Mouse (Mus musculus): ENCODE measurements around the gene Vamp2. TPM values are rescaled to one million over a fixed set of nuclear protein-coding genes. Genes with fewer than 3 reads are reported as not detected.

Vamp2 gene
- polyA plus RNA-seq, 1 experiment = 58.3 TPM

DNA sequence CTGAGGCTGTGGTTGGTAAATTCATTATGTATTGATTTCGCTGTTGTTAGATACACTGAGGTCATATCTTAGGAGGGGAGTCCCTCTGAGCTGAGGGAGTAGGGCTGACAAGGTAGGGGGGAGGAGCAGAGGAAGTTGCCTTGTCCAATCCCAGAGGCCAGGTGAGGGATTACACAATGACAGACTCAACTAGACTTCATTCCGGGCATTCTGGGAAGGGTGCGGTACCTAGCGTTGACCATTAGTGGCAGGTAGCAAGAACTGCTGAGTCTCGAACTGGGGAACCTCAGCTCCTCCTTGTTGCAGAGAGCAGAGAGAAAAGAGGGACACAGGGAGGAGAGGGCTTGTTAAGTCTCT is 45.3 kb downstream of the Vamp2 start:
- H3K27ac ChIP-seq (ENCODE audit: insufficient read depth, low read length) = no peak overlapping the region
- H3K4me3 ChIP-seq (ENCODE audit: insufficient read depth, low read length) = no peak overlapping the region
- H3K4me1 ChIP-seq (ENCODE audit: control insufficient read depth, insufficient read depth, low read length) = no peaks in the 10 kb centered on the region
- no peak for TF ChIP-seq POLR2A (IDR thresholded peaks at IDR 0.05; ENCODE audit: low read depth, low read length)
- TF ChIP-seq CTCF (IDR thresholded peaks at IDR 0.05; ENCODE audit: borderline replicate concordance, insufficient read depth, low read length) = no peak

DNA sequence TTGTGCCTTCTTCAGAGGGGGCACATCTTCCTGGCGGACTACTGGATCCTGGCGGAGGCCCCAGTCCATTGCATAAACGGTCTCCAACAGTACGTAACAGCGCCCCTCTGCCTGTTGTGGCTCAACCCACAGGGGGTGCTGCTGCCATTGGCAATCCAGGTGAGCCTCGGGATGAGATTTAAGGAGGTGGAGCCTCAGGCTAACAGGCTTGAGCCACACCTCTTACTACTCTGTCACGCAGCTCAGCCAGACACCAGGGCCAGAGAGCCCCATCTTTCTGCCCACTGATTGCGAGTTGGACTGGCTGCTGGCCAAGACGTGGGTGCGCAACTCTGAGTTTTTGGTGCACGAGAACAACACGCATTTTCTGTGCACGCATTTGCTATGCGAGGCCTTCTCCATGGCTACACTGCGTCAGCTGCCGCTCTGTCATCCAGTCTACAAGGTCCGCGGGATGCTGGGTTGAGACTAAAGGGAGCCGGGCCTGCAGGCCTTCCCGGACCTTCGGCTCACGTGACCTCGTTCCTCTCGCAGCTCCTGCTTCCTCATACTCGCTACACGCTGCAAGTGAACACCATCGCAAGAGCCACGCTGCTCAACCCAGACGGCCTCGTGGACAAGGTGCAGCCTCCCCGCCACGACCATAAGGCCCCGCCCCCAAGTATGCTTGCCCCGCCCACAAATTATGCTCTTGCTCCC is 45.8 kb downstream of the Vamp2 start:
- Histone ChIP-seq H3K27ac (ENCODE audit: insufficient read depth, low read length) (no peak overlapping the region), H3K4me3 (ENCODE audit: insufficient read depth, low read length) (no peak overlapping the region), H3K4me1 (ENCODE audit: control insufficient read depth, insufficient read depth, low read length) (no peaks in the 10 kb centered on the region)
- TF ChIP-seq CTCF (IDR thresholded peaks at IDR 0.05; ENCODE audit: borderline replicate concordance, insufficient read depth, low read length) (peak; percentile 28; the same call in 1 of the 2 replicates), POLR2A (IDR thresholded peaks at IDR 0.05; ENCODE audit: low read depth, low read length) (0 out of 2 replicates have a peak, but pooled peaks have one; percentile 12)

DNA sequence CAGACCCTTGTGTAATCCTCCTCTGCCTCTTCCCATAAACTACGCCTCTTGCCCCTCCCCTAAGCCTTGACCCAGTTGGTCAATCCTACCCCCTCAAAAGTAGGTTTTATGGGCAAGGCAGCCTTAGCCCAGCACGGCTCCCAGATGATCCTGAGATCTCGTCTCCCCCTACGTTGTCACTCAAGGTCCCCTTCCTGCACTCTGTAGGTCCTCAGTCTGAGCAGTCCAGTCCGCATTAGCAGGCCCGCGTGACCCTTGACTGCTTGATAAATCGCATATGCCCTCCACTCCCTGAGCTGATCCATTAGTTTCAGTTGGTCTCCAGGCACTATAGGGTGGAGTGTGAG is 46.3 kb downstream of the Vamp2 start:
- Histone ChIP-seq H3K27ac (ENCODE audit: insufficient read depth, low read length) (no peak overlapping the region), H3K4me1 (ENCODE audit: control insufficient read depth, insufficient read depth, low read length) (no peaks in the 10 kb centered on the region), H3K4me3 (ENCODE audit: insufficient read depth, low read length) (no peak overlapping the region)
- TF ChIP-seq POLR2A (IDR thresholded peaks at IDR 0.05; ENCODE audit: low read depth, low read length) = no peak
- no peak for TF ChIP-seq CTCF (IDR thresholded peaks at IDR 0.05; ENCODE audit: borderline replicate concordance, insufficient read depth, low read length)

DNA sequence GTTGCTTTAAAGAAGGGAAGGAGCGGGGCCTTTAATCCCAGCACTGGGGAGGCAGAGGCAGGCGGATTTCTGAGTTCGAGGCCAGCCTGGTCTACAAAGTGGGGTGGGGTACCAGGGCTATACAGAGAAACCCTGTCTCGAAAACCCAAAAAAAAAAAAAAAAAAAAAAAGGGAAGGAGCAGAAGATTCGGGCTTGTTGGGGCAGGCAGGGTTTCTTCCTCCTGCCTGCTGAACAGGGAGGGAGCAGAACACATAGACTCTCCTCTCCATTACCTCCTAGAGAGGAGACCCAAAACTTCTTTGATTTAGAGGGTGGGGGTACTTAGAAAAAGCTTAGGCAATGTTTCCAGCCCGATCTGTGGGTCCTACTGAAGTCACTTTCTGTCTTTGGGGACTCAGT is 47.1 kb downstream of the Vamp2 start:
- no peaks in the 10 kb centered on the region for H3K4me1 ChIP-seq (ENCODE audit: control insufficient read depth, insufficient read depth, low read length)
- H3K4me3 ChIP-seq (ENCODE audit: insufficient read depth, low read length) = no peak overlapping the region
- no peak for TF ChIP-seq POLR2A (IDR thresholded peaks at IDR 0.05; ENCODE audit: low read depth, low read length)
- TF ChIP-seq CTCF (IDR thresholded peaks at IDR 0.05; ENCODE audit: borderline replicate concordance, insufficient read depth, low read length) = no peak
- no peak overlapping the region for H3K27ac ChIP-seq (ENCODE audit: insufficient read depth, low read length)

Other genes starting within 250 kb of the Vamp2 start
- 107 and 122 TPM in 2 replicates for gene Ndel1, start 216.6 kb upstream of the Vamp2 start, polyA plus RNA-seq (2011; ENCODE audit: insufficient read length, low read depth, missing spikeins)
- not detected in 2 replicates for gene Rnf222, start 199.9 kb upstream of the Vamp2 start, polyA plus RNA-seq (2011; ENCODE audit: insufficient read length, low read depth, missing spikeins)
- gene Rpl26, start 186.9 kb upstream of the Vamp2 start, polyA plus RNA-seq (2011; ENCODE audit: insufficient read length, low read depth, missing spikeins) = 3,230 and 3,899 TPM in 2 replicates
- not detected in 2 replicates for gene Odf4, start 161.4 kb upstream of the Vamp2 start, polyA plus RNA-seq (2011; ENCODE audit: insufficient read length, low read depth, missing spikeins)
- gene Arhgef15, start 131.0 kb upstream of the Vamp2 start, polyA plus RNA-seq (2011; ENCODE audit: insufficient read length, low read depth, missing spikeins) = 0.55 and 1.4 TPM in 2 replicates
- gene Slc25a35, start 120.4 kb upstream of the Vamp2 start, polyA plus RNA-seq (2011; ENCODE audit: insufficient read length, low read depth, missing spikeins) = 4.9 and 5.7 TPM in 2 replicates
- gene Rangrf, start 113.3 kb upstream of the Vamp2 start, polyA plus RNA-seq (2011; ENCODE audit: insufficient read length, low read depth, missing spikeins) = 35.4 and 38.2 TPM in 2 replicates
- 16.6 and 22.7 TPM in 2 replicates for gene Pfas, start 80.0 kb upstream of the Vamp2 start, polyA plus RNA-seq (2011; ENCODE audit: insufficient read length, low read depth, missing spikeins)
- 43.2 and 44.2 TPM in 2 replicates for gene Ctc1, start 72.6 kb upstream of the Vamp2 start, polyA plus RNA-seq (2011; ENCODE audit: insufficient read length, low read depth, missing spikeins)
- 31.5 and 44.0 TPM in 2 replicates for gene Aurkb, start 42.8 kb upstream of the Vamp2 start, polyA plus RNA-seq (2011; ENCODE audit: insufficient read length, low read depth, missing spikeins)
- 9.7 and 11.2 TPM in 2 replicates for gene Borcs6, start 28.8 kb upstream of the Vamp2 start, polyA plus RNA-seq (2011; ENCODE audit: insufficient read length, low read depth, missing spikeins)
- 14.0 and 17.6 TPM in 2 replicates for gene Tmem107, start 17.7 kb upstream of the Vamp2 start, polyA plus RNA-seq (2011; ENCODE audit: insufficient read length, low read depth, missing spikeins)
- gene Per1, start 6.7 kb downstream of the Vamp2 start, polyA plus RNA-seq (2011; ENCODE audit: insufficient read length, low read depth, missing spikeins) = 23.1 and 30.9 TPM in 2 replicates
- gene Hes7, start 31.9 kb downstream of the Vamp2 start, polyA plus RNA-seq (2011; ENCODE audit: insufficient read length, low read depth, missing spikeins) = not detected in 2 replicates
- gene 9130213A22Rik, start 34.1 kb downstream of the Vamp2 start, polyA plus RNA-seq (2011; ENCODE audit: insufficient read length, low read depth, missing spikeins) = 0.88 and 1.1 TPM in 2 replicates
- 0.27 TPM in 1 of 2 replicates, not detected in the other for gene Aloxe3, start 37.4 kb downstream of the Vamp2 start, polyA plus RNA-seq (2011; ENCODE audit: insufficient read length, low read depth, missing spikeins)
- gene Alox12b, start 68.5 kb downstream of the Vamp2 start, polyA plus RNA-seq (2011; ENCODE audit: insufficient read length, low read depth, missing spikeins) = not detected in 2 replicates
- not detected in 2 replicates for gene Alox8, start 109.4 kb downstream of the Vamp2 start, polyA plus RNA-seq (2011; ENCODE audit: insufficient read length, low read depth, missing spikeins)
- 0.12 TPM in 1 of 2 replicates, not detected in the other for gene Gucy2e, start 148.5 kb downstream of the Vamp2 start, polyA plus RNA-seq (2011; ENCODE audit: insufficient read length, low read depth, missing spikeins)
- 13.5 and 17.6 TPM in 2 replicates for gene Cntrob, start 235.3 kb downstream of the Vamp2 start, polyA plus RNA-seq (2011; ENCODE audit: insufficient read length, low read depth, missing spikeins)
- gene Trappc1, start 235.5 kb downstream of the Vamp2 start, polyA plus RNA-seq (2011; ENCODE audit: insufficient read length, low read depth, missing spikeins) = 92.9 and 121 TPM in 2 replicates
- gene Kcnab3, start 237.8 kb downstream of the Vamp2 start, polyA plus RNA-seq (2011; ENCODE audit: insufficient read length, low read depth, missing spikeins) = 2.1 and 2.9 TPM in 2 replicates

Data from embryonic fibroblast, embryonic 13.5 days (primary cell).